Mouse (Mus musculus) embryonic stem cell, embryonic (primary cell): ENCODE measurements around the gene Nqo1.

Experiments used
- CTCF ChIA-PET, 4 experiments: fragments of 300-600 bp in 2 of 4; fragments of 350-600 bp in 2 of 4; sonication (Branson Sonifier 250); formaldehyde crosslinking; loops; one replicate each; lab custom pipeline; 2022; ENCODE audit warnings: inconsistent platforms in 2 of 4; lab: Charles Lee
- POLR2A ChIA-PET, 4 experiments: fragments of 300-600 bp in 2 of 4; fragments of 350-600 bp in 2 of 4; sonication (Branson Sonifier 250); formaldehyde crosslinking; loops; one replicate each; lab custom pipeline; 2022; ENCODE audit warnings: antibody characterized with exemption in 4 of 4, inconsistent platforms in 1 of 4; lab: Charles Lee

Gene Nqo1

GRCm38 (mm10) chr8:107424597-107425229, 21.7 kb upstream of the Nqo1 start, which contains the start of gene Nob1:
Nob1 (minus strand) TSS chr8:107425051.
- CTCF ChIA-PET, result interaction anchor here (0.5 to 2.2 kb wide), 35 partner anchors 8 to 339 kb away, joined by 3 to 14 read pairs (median 3); partner anchors contain the start of genes Nqo1 (in 2 of the 4) and Psmd7 (in 1 of the 4)
- POLR2A ChIA-PET, result interaction anchor here (0.6 to 25.8 kb wide), 49 partner anchors 8 to 376 kb away, joined by 3 to 394 read pairs (median 3); partner anchors contain the start of genes Nqo1 (in 3 of the 4), Pdf (in 1 of the 4) and Wwp2 (in 1 of the 4)

- ChIA-PET CTCF (interaction anchor here (0.6 to 2.2 kb wide), 22 partner anchors 8 to 338 kb away, joined by 3 to 14 read pairs (median 4); partner anchors contain the start of gene Nqo1 (in 2 of the 4)), POLR2A (interaction anchor here (0.5 to 25.8 kb wide), 36 partner anchors 8 to 376 kb away, joined by 3 to 394 read pairs (median 4); partner anchors contain the start of genes Nqo1 (in 3 of the 4), Pdf (in 1 of the 4) and Wwp2 (in 1 of the 4))
Measured at GRCm38 (mm10) chr8:107424176-107424575, 21.2 kb upstream of the Nqo1 start.

- ChIA-PET CTCF (interaction anchor here in 3 of 4 experiments (0.7 to 3.0 kb wide), 3 partner anchors 8 to 111 kb away, joined by 3 to 13 read pairs (median 4); partner anchors contain the start of gene Nob1 (in 2 of the 3)), POLR2A (interaction anchor here (0.6 to 25.8 kb wide), 11 partner anchors 8 to 234 kb away, joined by 3 to 394 read pairs (median 4); partner anchors contain the start of genes Nob1 (in 4 of the 4) and Nqo1 (in 1 of the 4))
Measured at GRCm38 (mm10) chr8:107417001-107417400, 14.0 kb upstream of the Nqo1 start.

- CTCF ChIA-PET, result interaction anchor here (0.6 to 3.0 kb wide), 7 partner anchors 8 to 158 kb away, joined by 3 to 13 read pairs (median 4); partner anchors contain the start of gene Nob1 (in 2 of the 4)
- POLR2A ChIA-PET, result interaction anchor here in 3 of 4 experiments (0.6 to 25.8 kb wide), 8 partner anchors 7 to 1160 kb away, joined by 3 to 394 read pairs (median 8); partner anchors contain the start of genes Nob1 (in 2 of the 3) and Nqo1 (in 1 of the 3)
Measured at GRCm38 (mm10) chr8:107413881-107414280, 10.9 kb upstream of the Nqo1 start.

GRCm38 (mm10) chr8:107412552-107412951, 9.5 kb upstream of the Nqo1 start:
- ChIA-PET POLR2A (interaction anchor here (0.7 to 25.8 kb wide), 11 partner anchors 6 to 268 kb away, joined by 3 to 394 read pairs (median 4); partner anchors contain the start of genes Nob1 (in 3 of the 4) and Nqo1 (in 3 of the 4)), CTCF (interaction anchor here in 3 of 4 experiments (0.7 to 2.4 kb wide), 6 partner anchors 10 to 1853 kb away, joined by 3 to 14 read pairs (median 5); partner anchors contain the start of genes Nob1 (in 1 of the 3) and Nqo1 (in 1 of the 3))

GRCm38 (mm10) chr8:107411391-107411790, 8.4 kb upstream of the Nqo1 start:
- CTCF ChIA-PET, result interaction anchor here (0.6 to 2.3 kb wide), 8 partner anchors 8 to 56 kb away, joined by 3 to 7 read pairs (median 4); partner anchors contain the start of genes Nob1 (in 2 of the 4) and Nqo1 (in 1 of the 4)
- POLR2A ChIA-PET, result interaction anchor here in 3 of 4 experiments (0.6 to 25.8 kb wide), 8 partner anchors 5 to 1869 kb away, joined by 3 to 394 read pairs (median 6); partner anchors contain the start of genes Nob1 (in 2 of the 3) and Nqo1 (in 2 of the 3)

GRCm38 (mm10) chr8:107405935-107406334, 2.9 kb upstream of the Nqo1 start:
- POLR2A ChIA-PET, result interaction anchor here in 3 of 4 experiments (0.9 to 16.1 kb wide), 8 partner anchors 9 to 118 kb away, joined by 3 to 394 read pairs (median 4); partner anchors contain the start of gene Nob1 (in 1 of the 3)

GRCm38 (mm10) chr8:107404057-107404456, 1.1 kb upstream of the Nqo1 start:
- CTCF ChIA-PET, result interaction anchor here in 2 of 4 experiments (0.6 to 1.8 kb wide), 4 partner anchors 10 to 53 kb away, joined by 3 to 5 read pairs (median 3); no protein-coding TSS in a partner anchor
- POLR2A ChIA-PET, result interaction anchor here in 3 of 4 experiments (0.5 to 16.1 kb wide), 26 partner anchors 9 to 372 kb away, joined by 3 to 394 read pairs (median 4); partner anchors contain the start of gene Nob1 (in 1 of the 3)

More at GRCm38 (mm10) chr8:107405935-107406334, 2.9 kb upstream of the Nqo1 start:
- CTCF ChIA-PET, result interaction anchor here in 3 of 4 experiments (1.0 to 1.5 kb wide), 3 partner anchors 10 to 296 kb away, joined by 3 to 4 read pairs (median 4); partner anchors contain the start of gene Nob1 (in 1 of the 3)

GRCm38 (mm10) chr8:107401866-107402265, 1.1 kb downstream of the Nqo1 start:
- POLR2A ChIA-PET, result interaction anchor here (1.0 to 16.1 kb wide), 17 partner anchors 7 to 293 kb away, joined by 3 to 394 read pairs (median 6); partner anchors contain the start of gene Nob1 (in 2 of the 4)
- CTCF ChIA-PET, result interaction anchor here in 1 of 4 experiments (1.6 kb wide), 1 partner anchor 10 kb away, joined by 6 read pairs; no protein-coding TSS in a partner anchor

- ChIA-PET CTCF (interaction anchor here in 3 of 4 experiments (0.6 to 1.1 kb wide), 4 partner anchors 10 to 177 kb away, joined by 3 to 5 read pairs (median 3); partner anchors contain the start of gene Nob1 (in 1 of the 3)), POLR2A (interaction anchor here in 1 of 4 experiments (0.6 to 16.1 kb wide), 2 partner anchors 22 to 290 kb away, joined by 3 to 394 read pairs; partner anchors contain the start of gene Nob1)
Measured at GRCm38 (mm10) chr8:107399495-107399894, 3.5 kb downstream of the Nqo1 start.

- CTCF ChIA-PET, result interaction anchor here in 1 of 4 experiments (1.6 kb wide), 1 partner anchor 10 kb away, joined by 5 read pairs; no protein-coding TSS in a partner anchor
- POLR2A ChIA-PET, result interaction anchor here in 2 of 4 experiments (0.7 to 2.5 kb wide), 8 partner anchors 8 to 250 kb away, joined by 3 to 10 read pairs (median 3); partner anchors contain the start of gene Nob1 (in 1 of the 2)
Measured at GRCm38 (mm10) chr8:107397665-107398064, 5.3 kb downstream of the Nqo1 start.

- ChIA-PET POLR2A (interaction anchor here in 2 of 4 experiments (0.6 to 8.4 kb wide), 9 partner anchors 7 to 1944 kb away, joined by 3 to 91 read pairs (median 4); partner anchors contain the start of genes Nqo1 (in 1 of the 2) and Psmd7 (in 1 of the 2)), CTCF (interaction anchor here in 2 of 4 experiments (0.6 to 1.6 kb wide), 3 partner anchors 8 to 287 kb away, joined by 5 to 11 read pairs (median 7); no protein-coding TSS in a partner anchor)
Measured at GRCm38 (mm10) chr8:107396106-107396670, 6.8 kb downstream of the Nqo1 start.

- POLR2A ChIA-PET, result interaction anchor here (0.6 to 8.4 kb wide), 12 partner anchors 7 to 379 kb away, joined by 3 to 91 read pairs (median 4); partner anchors contain the start of genes Nqo1 (in 2 of the 4) and Psmd7 (in 1 of the 4)
- CTCF ChIA-PET, result interaction anchor here in 3 of 4 experiments (0.6 to 0.8 kb wide), 4 partner anchors 16 to 286 kb away, joined by 3 to 11 read pairs (median 6); no protein-coding TSS in a partner anchor
Measured at GRCm38 (mm10) chr8:107395397-107395796, 7.6 kb downstream of the Nqo1 start.

- CTCF ChIA-PET, result interaction anchor here in 2 of 4 experiments (0.6 to 1.0 kb wide), 2 partner anchors 142 to 282 kb away, joined by 3 read pairs; no protein-coding TSS in a partner anchor
- POLR2A ChIA-PET, result interaction anchor here in 3 of 4 experiments (0.6 to 8.4 kb wide), 11 partner anchors 11 to 343 kb away, joined by 3 to 91 read pairs (median 4); partner anchors contain the start of genes Nqo1 (in 3 of the 3), Nob1 (in 1 of the 3) and Pdf (in 1 of the 3)
Measured at GRCm38 (mm10) chr8:107391136-107391516, 11.9 kb downstream of the Nqo1 start.

- ChIA-PET POLR2A (interaction anchor here in 3 of 4 experiments (0.6 to 8.4 kb wide), 10 partner anchors 12 to 342 kb away, joined by 3 to 91 read pairs (median 4); partner anchors contain the start of genes Nqo1 (in 3 of the 3), Nob1 (in 1 of the 3) and Pdf (in 1 of the 3)), CTCF (interaction anchor here in 2 of 4 experiments (0.6 to 1.0 kb wide), 2 partner anchors 141 to 282 kb away, joined by 3 read pairs; no protein-coding TSS in a partner anchor)
Measured at GRCm38 (mm10) chr8:107390476-107391135, 12.4 kb downstream of the Nqo1 start.
